Mouse (Mus musculus) R1 (cell line): ENCODE measurements at regions not wholly inside any gene's neighbourhood (a gene's known extent, or its start where the extent isn't known, plus 50 kb on each side); places are given as distances from the start of the nearest gene placed in this dataset.

Source experiments
- DNase-seq: peaks from one replicate; pipeline ENCODE4 v3.0.0-alpha.2; 2018; ENCODE audit warnings: low read depth, low spot score

DNA sequence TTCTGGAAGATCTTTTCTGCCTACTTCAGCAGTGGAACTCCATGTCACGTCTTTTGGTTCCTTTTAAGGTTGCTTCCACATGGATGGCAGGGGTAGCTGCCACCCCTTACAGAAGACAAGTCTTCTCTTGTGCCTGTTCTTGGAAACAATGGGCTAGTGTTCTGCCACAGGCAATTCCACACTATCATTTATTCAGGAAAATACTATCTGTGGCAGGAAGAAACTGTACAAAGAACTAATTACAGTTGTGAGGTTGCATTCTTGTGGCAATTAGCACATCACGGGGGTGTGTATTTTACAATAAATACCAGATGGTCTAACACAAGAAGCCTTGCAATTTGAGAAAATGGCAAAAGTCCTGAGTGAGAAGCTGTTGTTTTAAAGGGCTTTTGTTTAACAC lies 489.8 kb downstream of the Ccdc50 start:
- DNase-seq = no peak

DNA sequence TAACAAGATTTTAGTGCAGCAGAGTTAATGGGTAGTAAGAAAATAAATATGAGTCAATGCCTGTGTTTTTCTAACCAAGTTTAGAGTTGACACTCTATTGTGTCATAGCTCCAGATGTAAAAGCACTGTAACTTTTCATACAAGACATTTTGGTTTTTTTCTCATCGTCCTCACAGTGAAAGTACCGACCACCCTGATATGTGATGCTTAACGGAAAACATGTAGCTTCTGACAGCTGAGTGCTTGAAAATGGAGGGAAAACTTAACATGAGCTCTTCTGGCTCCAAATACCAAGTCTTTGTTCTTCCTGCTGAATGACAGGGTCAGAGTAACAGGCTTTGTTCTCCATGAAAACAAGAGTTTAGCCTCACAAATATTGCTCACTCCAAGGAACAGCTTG lies 490.3 kb downstream of the Ccdc50 start:
- DNase-seq = no peak

DNA sequence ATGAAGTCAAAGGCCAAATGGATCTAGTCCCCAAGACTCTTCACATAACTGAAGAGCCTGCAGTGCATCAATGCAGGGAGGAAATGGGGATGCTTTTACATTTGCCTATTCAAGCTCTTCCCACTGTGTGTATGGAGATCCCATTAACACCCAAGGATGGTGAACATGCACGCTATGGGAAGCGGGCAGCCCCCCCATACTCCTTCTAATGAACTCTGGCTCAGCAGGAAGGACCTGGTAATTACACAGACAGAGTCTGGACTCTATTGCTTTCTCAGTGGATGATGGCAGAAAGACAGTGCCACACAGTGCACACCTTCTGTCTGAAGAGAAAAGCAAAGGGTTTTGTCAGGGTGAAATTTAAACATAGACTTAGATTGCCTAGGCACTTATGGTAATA lies 495.7 kb downstream of the Ccdc50 start:
- DNase-seq = peak; percentile 34

DNA sequence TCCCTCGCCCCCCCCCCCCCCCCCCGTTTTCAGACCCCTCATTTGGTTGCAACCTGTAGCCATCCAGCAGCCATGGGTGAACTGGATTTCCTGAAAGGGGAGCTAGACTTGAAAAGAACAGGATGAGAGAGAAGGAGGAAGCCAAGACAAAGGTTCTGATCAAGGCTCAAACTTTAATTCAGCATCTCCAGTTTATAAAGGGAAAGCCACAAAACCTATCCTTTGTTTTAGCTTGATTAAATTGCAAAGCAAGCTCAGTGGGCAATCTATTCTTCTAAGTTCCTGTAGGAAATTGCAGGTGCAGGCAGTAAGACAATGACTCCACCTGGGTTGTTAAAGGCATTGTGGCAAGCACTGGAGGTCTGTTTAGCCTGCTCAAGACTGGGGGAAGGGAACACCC lies 517.4 kb downstream of the Ccdc50 start:
- DNase-seq = peak; percentile 93

DNA sequence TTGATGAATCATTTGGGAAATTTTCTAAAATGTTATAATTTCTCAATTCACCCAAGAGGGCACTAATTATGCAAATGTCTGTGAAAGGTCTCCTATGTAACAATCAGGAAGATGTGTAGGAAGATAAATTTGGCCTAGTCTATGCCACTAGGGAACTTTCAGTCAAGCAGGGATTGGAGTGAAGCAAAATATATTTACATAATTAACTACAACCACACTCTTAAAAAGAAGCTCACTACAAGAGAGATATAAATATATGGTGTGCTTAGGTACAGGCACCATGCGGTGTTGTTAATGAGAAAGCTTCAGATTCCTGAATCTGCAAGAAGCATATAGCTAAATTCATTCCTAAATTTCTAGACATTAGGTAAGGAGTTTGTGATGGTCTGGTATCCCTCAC lies 526.8 kb downstream of the Ccdc50 start:
- DNase-seq = no peak

DNA sequence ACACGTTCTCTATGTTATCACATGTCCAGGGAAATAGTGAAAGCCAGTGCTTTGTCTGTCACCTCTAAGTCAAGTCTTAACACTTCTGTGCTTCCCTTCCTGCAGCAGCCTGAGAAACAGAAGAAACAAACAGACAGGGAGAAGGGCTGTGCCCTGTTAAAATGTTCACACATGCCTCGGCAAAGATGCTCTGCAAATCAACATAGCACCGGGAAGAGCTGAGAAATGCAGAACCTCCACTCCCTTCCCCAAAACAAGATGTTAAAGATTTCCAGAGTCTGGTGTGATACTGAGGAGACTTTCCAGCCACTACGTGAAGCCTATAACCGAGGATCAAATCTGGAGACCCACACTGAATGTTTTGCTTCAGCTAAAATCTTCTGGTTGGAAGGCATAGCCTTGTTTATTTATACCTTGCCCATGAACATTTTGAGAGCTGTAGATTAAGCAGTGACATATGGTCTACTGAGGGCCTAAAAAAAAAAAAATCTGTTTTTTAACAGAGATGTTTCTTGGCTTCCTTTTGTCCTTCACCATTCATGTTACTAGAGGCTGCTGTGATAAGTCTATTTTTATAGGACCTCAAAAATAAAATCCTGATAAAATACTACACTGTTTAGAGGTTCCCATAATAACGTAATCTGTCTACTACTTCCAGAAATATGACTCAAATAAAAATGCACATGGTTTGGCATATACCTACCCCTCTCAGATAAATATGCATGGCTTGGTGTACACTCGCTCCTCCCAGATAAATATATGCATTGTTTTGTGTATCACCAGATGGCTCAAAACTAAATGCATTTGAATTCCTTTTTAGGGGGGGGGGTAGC lies 537.1 kb downstream of the Ccdc50 start:
- no peak for DNase-seq

DNA sequence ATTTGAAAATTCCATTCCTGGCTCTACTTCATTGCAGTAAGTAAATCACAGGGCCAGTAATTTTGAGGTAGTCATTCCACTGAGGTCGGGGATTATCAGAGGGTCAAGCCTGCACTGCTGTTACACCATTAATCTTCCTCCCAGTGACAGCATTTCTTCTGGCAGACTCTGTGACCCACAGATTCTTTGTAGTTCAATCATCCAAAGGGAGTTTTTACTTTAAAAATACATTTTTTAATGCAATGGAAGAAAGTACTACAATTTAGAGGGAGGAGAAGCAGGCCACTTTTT lies 537.6 kb downstream of the Ccdc50 start:
- no peak for DNase-seq

DNA sequence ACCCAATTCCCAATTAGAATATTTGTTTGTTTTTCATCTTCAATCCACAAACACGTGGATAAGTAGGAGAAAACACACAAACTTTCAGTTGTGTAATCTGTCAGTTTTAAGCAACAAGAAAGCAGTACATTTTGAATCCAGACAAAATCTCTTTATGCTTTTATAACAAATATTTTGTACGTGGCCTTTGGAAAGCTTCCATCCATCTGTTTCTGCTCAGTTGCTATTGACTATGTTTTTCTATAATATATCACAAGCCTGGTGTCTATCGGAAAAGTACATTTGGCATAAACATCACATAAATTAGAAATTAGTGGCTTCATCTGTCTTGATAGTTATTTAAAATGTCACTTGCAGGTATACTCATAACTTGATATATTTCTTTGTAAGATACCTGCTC lies 560.6 kb downstream of the Ccdc50 start:
- DNase-seq = no peak

DNA sequence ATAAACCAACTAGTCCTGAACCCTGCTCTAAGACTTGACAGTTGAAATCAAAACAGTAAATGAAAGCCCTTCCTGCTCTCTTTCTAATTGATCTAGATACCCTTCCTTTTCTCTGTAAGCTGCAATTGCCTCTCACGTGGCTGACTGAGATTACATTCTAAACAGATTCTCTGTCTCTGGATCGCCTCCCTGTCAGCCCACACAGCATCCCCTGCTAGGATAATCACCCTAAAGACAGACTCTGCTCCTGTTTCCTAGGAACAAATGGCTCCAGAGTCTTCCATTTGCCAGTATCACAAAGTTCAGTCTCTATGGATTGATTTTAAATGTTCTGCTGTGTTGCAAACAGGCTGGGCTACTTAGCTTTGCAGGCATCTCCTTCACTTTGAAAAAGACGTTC lies 561.1 kb downstream of the Ccdc50 start:
- DNase-seq = no peak

DNA sequence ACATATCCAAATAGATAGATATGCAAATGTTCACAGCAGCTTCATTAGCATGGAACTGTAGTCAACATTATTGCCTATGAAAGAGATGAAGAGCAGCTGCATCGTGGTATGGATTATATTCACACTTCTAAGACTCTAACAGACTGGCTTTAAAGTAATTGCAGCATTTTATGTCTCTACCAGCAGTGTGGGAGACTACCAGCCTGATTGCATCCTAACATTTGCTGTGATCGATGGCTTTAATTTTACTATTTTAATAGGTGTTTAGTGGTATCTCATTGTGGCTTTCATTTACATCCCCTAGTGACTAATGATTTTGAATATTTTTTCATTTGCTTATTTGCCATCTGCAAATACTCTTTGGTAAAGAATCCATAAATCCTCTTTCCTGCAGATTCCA lies 574.1 kb downstream of the Ccdc50 start:
- DNase-seq = no peak

DNA sequence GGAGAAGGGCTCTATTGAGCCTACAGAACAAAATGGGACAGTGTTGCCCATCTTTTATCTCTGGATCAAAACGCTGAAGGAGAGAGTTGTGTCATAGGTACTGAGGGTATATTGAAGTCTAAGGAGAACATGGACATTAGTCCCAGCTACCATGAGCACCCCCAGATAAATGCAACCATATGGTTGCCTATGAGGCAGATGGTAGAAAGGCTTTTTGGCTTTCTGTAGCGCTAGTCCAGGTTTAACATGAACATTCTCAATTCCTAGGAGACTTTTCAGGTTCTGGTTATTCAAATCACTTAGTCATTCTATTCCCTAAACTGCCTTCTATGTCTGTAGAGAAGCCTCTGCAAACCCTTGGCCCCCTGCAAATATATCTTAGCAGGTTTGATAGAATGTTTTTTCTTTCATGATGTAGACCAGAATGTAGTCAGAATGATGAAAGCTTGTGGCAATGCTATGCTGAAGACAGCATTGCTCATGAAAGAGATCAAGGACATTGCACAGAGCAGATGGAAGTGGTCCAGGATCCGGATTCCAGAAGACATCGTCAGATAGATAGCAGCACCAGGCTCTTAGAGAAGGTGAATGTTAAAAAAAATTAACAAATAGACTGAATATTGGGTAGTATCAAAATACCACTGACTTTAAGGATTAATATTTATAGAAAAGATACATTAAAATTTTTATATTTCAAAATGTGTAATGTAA lies 590.2 kb downstream of the Ccdc50 start:
- no peak for DNase-seq

DNA sequence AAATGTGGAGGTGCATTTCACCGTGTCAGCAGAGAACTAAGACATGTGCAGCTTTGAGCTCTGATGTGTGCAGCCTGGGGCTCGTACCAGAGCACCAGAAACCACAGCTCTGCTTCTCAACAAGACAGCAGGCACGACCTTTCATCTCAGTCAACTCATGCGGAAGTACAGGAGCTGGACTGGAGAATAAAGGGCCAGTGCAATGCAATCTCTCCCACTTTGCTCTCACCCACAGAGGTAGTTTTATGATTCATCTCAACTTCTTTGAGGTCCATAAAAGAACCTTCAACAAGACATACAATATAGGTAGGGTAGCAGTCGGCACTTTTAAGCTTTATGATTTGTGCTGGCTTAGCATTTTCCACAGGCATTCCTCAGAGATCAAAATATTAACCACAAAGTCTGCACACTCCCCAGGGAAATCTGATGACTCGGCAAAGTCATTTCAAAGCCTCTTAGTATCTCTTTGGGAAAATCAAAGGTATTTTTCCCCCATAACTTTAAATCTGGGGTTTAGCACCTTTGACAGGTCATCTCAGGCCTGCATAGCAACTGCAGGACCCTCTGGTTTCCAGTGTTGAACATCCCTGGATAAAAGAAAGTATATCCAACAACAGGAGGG lies 626.7 kb downstream of the Ccdc50 start:
- DNase-seq = no peak

DNA sequence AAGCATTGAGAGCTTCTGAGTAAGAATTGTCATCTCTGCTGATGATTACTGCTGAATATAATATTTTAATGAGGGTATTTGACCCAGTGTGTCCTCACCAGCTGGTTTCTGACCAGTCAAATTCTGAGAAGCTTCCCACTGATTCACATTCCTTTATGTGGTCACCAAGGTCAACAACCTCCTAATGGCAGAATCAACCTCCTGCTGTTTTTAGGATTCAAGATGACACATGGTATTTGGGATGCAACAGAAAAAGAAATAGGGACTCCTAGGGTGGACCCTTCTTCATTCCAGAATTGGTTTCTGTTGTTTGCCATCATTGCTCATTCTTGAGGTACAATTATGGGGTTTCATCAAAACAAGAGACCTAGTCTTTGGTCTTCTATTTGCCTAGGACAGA lies 629.6 kb downstream of the Ccdc50 start:
- DNase-seq = peak; percentile 17

DNA sequence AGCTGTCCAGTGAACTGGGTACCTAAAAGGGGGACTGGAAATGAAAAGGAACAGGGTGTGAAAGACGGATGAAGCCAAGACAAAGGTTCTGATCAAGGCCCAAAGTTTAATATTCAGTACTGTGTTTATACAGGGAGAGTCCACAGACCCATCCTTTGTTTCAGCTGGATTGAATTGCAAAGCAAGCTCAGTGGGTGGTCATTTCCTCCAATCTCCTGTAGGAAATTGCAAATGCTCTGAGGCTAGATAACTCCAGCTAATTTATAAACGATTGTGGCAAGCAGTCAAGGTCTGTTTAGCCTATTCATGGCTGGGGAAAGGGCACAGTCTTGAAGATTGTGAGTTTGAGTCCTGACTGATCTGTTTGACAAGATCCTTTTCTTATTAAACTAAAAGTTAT lies 650.3 kb downstream of the Ccdc50 start:
- peak; percentile 84 for DNase-seq

DNA sequence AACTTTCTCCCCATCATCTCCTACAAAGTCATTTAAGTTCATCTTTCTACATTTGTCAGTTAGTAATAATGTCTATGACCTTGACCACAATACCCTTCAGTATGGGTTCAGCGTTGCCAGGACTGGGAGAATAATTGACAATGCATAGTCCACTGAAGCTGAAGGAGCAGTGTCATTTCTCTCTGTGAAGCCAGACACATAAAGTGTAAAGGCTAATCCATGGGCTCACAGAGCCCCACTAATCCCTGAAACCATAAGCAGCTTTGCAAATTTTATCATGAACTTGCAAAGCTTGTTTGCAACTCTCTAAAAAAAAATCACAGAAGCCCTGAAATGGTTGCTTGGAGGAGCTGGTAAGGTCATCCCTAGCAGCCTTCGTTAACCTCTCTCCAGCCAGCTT lies 654.4 kb downstream of the Ccdc50 start:
- no peak for DNase-seq

DNA sequence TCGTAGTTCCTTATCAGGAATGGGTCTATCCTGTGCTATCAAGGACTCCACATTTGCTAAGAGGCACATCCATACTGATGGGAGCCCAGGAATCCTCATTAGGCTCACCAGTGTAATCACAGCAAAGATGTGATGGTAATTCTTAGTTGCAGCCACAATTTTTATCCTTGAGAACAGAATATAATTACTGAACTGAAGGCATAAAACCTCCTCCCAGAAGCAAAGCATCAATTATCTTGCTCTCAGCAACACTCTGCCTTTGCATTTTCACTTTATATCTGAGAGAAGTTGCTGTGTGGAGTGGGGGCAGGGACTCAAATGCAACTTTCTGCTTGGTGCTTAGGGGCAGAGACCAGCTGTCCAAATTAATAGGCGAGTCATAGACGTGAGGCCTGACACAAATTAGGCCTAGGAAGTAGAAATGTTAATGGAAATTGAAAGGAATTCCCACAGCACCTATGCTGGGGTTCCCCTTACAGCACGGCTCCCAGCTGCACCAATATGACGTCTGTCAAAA lies 676.2 kb downstream of the Ccdc50 start:
- DNase-seq = no peak

DNA sequence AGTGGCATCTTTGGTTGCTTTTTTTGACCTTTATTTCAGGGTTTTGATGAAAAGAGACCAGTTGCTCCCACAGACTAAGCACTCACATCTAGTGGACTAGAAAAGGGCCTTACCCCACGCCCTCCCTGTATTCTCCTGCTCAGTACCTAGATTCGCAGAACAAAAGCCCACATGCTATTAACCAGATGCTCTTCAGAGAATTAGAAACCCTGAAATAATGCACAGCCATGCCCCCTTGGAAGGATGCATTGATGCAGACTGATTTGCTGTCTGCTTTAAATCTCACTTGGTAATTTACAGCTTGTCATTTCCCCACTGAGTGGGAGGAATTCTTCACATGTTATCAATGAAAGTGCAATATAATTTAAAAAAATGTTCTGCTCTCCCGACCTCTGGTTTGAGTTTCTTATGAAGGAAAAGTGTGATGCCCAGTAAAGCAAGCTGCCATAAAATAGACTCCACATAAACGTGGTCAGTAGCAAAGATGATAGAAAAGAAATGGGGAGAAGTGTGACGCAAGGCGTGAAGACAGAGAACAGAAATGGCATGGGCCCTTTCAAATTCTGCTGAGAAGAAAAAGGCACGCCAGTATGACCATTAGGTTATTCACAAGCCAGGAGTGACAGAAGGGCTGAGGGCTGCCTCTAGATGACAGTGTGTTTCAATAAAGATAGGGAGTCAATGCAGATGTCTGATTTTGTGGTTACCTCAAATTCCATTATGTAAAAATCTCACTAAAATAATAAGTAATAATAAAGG lies 669.8 kb downstream of the Fgf12 start:
- no peak for DNase-seq

DNA sequence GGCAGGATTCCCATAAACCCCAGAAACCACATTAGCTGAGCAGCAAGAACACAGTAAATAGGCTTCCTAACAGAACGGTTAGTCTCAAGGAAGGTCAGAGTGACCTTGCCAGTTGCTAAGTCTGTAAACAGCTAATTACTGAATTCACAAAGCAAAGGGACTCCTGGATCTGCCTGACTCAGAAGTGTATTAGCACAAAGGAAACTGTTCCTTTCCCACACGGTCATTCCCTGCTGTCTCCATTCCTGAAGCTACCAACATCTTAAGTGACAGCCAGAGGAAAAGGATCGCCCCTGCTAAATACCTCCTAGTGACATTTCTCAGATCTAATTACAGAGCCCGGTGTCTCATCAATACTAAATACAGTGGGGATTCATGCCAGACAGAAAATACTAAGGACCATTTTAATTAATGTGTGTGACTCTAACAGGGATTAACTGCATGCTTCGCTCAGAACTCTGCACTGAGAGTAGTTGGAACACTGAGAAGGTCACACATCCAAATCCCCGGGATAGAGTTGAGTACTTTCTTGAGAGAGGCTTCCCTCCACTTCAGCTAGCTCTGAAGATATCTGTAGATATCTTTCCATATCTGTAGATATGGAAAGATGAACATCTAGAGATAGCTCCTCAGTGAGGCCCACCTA lies 663.3 kb downstream of the Fgf12 start:
- DNase-seq = peak; percentile 36

DNA sequence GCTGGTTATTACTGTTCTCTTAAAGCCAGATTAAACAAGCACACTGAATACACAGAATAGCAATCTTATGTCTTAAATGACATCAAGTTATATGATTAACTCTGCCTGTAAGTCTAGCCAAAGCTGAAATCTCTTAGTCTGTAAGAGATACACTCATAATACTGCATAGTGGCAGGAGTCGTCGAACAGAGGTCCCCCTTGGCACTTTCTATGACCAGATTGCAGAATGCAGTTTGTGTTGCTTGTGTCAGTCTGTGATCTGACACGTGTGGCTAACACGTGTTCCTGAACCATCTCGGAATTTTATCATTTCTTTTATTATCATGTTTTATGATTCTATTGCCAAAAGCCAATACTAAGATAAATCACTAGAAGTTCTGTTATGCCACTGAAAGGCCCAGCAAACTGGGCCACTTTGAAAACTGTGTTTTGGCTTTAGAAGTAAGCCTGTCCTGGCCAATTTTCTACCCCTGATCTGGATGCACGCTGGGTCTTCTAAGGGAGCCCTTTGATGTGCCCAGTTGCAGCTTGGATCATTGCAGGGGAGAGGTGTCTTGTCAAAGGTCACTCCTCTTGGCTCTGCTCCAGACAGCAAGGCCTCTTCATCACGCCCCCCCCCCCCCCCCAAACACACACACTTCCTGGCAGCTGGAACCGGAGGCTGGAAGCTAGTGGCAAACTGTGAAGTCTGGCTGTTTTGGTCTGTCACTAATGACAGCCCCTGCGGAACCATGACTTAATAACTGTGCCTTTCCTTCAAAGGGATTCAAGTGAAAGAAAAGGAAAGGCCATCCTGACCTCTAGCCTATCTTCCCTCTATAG lies 648.4 kb downstream of the Fgf12 start:
- no peak for DNase-seq

DNA sequence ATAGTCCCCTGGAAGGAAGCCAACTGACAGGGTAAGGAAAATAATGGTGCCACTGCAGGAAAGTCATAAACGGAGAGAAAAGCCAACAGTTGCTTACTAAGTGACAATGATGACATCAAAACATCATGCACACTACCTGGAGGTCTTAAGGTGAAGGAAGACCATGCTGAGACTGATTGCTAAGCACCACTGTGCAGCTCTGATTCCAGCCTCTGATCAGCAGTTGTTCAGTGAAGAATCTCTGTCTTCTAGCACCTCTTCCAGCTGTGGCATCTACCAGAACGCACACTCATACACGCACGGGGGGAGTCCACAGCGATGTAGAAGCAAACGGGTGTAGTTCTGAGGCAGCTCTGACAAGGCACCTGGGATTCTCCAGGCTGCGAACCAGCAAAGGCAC lies 647.8 kb downstream of the Fgf12 start:
- DNase-seq = no peak

DNA sequence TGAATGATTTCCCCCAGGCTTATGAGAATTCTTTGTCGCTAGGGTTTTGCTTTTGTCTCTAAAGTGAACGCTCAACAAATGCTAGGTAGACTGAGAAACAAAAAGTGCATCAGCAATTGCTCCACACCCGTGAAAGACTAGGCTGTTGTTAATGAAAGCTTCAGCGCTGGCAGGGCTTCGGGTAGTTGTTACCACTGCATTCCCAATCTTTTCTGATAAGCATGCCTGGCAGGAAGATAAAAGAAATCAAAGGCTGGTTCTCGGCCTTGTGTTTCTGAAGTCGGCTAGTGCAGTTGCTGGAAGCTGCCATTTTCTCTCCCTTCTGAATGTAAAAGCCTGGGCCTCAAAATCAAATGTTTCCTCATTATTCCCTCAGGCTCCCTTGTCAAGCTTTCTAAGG lies 647.0 kb downstream of the Fgf12 start:
- no peak for DNase-seq
